Comparison of ENCODE assay signal across 21 mouse cellular contexts in the genomic region with DNA sequence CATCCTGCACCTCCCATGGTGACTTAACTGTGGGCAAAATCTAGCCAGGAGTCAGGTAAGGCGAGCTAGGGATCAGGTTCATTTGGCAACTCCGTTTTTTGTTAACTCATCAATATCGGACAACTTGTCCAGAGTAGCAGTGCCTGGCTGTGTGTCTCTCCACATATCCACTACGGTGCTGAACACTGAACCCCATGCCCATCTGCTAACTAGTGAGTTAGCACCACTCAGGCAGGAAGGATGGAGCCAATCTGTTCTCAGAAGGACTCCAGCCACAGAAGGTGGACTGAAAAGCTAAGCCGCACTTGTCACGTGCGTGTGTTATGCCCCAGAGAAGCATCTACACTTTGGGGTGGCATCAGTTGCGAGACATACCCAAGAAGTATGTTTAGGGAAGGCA.
DNase-seq lines count a peak whose midpoint lies in the region; ATAC-seq lines count a peak whose summit lies in the region.
"Had no signal": no experiment of that assay in that cellular context is flagged by ENCODE, and none has a peak within 500 bp of the region (broad histone marks: within the 10 kb centered on the region; RNA-seq: fewer than 3 reads in every experiment).

No protein-coding gene starts in this region.

- H3K9me3 ChIP-seq in forebrain, embryonic 11.5 days (ENCODE audit: control insufficient read depth, low read length) = no peaks in the 10 kb centered on the region
- no peaks in the 10 kb centered on the region for H3K9me3 ChIP-seq in forebrain, embryonic 14.5 days (replicated peaks; ENCODE audit: control insufficient read depth, low read length)
- H3K9me3 ChIP-seq in kidney, embryonic 16.5 days (ENCODE audit: low read length) = no peaks in the 10 kb centered on the region
- no peaks in the 10 kb centered on the region for H3K9me3 ChIP-seq in embryonic facial prominence, embryonic 10.5 days
- no peaks in the 10 kb centered on the region for H3K9me3 ChIP-seq in embryonic facial prominence, embryonic 15.5 days (replicated peaks)

- H3K4me3 ChIP-seq in forebrain, embryonic 11.5 days (ENCODE audit: low read depth, low read length) = no peak overlapping the region
- H3K4me3 ChIP-seq in forebrain, embryonic 14.5 days (ENCODE audit: low read depth, low read length) = no peak overlapping the region
- no peak overlapping the region for H3K4me3 ChIP-seq in kidney, embryonic 16.5 days (ENCODE audit: low read length)
- H3K4me3 ChIP-seq in embryonic facial prominence, embryonic 10.5 days = no peak overlapping the region
- no peak overlapping the region for H3K4me3 ChIP-seq in embryonic facial prominence, embryonic 15.5 days (replicated peaks)

- no peaks in the 10 kb centered on the region for H3K4me1 ChIP-seq in forebrain, embryonic 11.5 days (replicated peaks; ENCODE audit: control insufficient read depth, insufficient read depth, low read length)
- peaks cover 5% of the 10 kb centered on the region; the same call in 1 of the 2 replicates for H3K4me1 ChIP-seq in forebrain, embryonic 14.5 days (ENCODE audit: control insufficient read depth, insufficient read depth, low read length)
- H3K4me1 ChIP-seq in kidney, embryonic 16.5 days (ENCODE audit: insufficient read depth, low read length) = 0 out of 2 replicates have a peak, but pooled peaks cover 5% of the 10 kb centered on the region
- H3K4me1 ChIP-seq in embryonic facial prominence, embryonic 10.5 days = peaks cover 19% of the 10 kb centered on the region
- H3K4me1 ChIP-seq in embryonic facial prominence, embryonic 15.5 days = peaks cover 10% of the 10 kb centered on the region

- no peak overlapping the region for H3K4me2 ChIP-seq in forebrain, embryonic 11.5 days (ENCODE audit: low read depth, low read length, severe bottlenecking)
- H3K4me2 ChIP-seq in forebrain, embryonic 14.5 days (ENCODE audit: low read length) = no peak overlapping the region
- no peak overlapping the region for H3K4me2 ChIP-seq in kidney, embryonic 16.5 days (replicated peaks; ENCODE audit: low read depth, low read length)
- H3K4me2 ChIP-seq in embryonic facial prominence, embryonic 15.5 days (replicated peaks) = no peak overlapping the region
- H3K4me2 ChIP-seq: liver, embryonic 11.5 days had no signal

- ATAC-seq in forebrain, embryonic 11.5 days (replicated peaks; ENCODE audit: low FRiP score) = no peak
- ATAC-seq in forebrain, embryonic 14.5 days = no peak
- no peak for ATAC-seq in kidney, embryonic 16.5 days (ENCODE audit: low FRiP score, low TSS enrichment)
- ATAC-seq in embryonic facial prominence, embryonic 15.5 days (ENCODE audit: insufficient number of reproducible peaks, low FRiP score, low TSS enrichment, low read depth) = no peak
- ATAC-seq: forebrain, embryonic 16.5 days; hindbrain, postnatal 0 days; intestine, postnatal 0 days; liver, postnatal 0 days; lung, postnatal 0 days had no signal

- peak; percentile 41 for DNase-seq in forebrain, embryonic 11.5 days (ENCODE audit: low spot score)
- no peak for DNase-seq in forebrain, embryonic 14.5 days (ENCODE audit: low spot score)
- no peak for DNase-seq in kidney, adult 18-20 months
- DNase-seq in embryonic facial prominence, embryonic 10.5 days (ENCODE audit: low spot score) = no peak
- DNase-seq in right cerebral cortex, postnatal 4 days = no peak
- DNase-seq: adrenal gland, postnatal 14 days; cerebellum, adult 8-10 months; gastrocnemius, postnatal 14 days; heart, postnatal 36 days; kidney, postnatal 36 days; liver, postnatal 0 days; thymus, adult 18-20 months; thymus, postnatal 36 days had no signal

- no peaks in the 10 kb centered on the region for H3K27me3 ChIP-seq in forebrain, embryonic 11.5 days (ENCODE audit: control insufficient read depth, insufficient read depth, low read length)
- H3K27me3 ChIP-seq in forebrain, embryonic 14.5 days (replicated peaks; ENCODE audit: control insufficient read depth, insufficient read depth, low read length) = no peaks in the 10 kb centered on the region
- H3K27me3 ChIP-seq in kidney, embryonic 16.5 days (ENCODE audit: insufficient read depth, low read length) = no peaks in the 10 kb centered on the region; the same call in 1 of the 2 replicates
- no peaks in the 10 kb centered on the region for H3K27me3 ChIP-seq in embryonic facial prominence, embryonic 10.5 days (replicated peaks; ENCODE audit: low read depth, poor library complexity, severe bottlenecking)
- H3K27me3 ChIP-seq in embryonic facial prominence, embryonic 15.5 days = no peaks in the 10 kb centered on the region

- H3K9ac ChIP-seq in forebrain, embryonic 11.5 days (ENCODE audit: low read length) = no peak overlapping the region
- no peak overlapping the region for H3K9ac ChIP-seq in forebrain, embryonic 14.5 days (ENCODE audit: low read length)
- no peak overlapping the region for H3K9ac ChIP-seq in kidney, embryonic 16.5 days (replicated peaks; ENCODE audit: low read length)
- H3K9ac ChIP-seq in embryonic facial prominence, embryonic 15.5 days = no peak overlapping the region
- H3K9ac ChIP-seq: liver, postnatal 0 days had no signal

- 87% methylated on average over 8 of the region's 8 CpGs for WGBS in forebrain, embryonic 11.5 days
- WGBS in forebrain, embryonic 14.5 days = 83% methylated on average over 8 of the region's 8 CpGs
- 85% methylated on average over 8 of the region's 8 CpGs for WGBS in kidney, embryonic 16.5 days
- WGBS in embryonic facial prominence, embryonic 10.5 days = 87% methylated on average over 8 of the region's 8 CpGs
- 87% methylated on average over 8 of the region's 8 CpGs for WGBS in embryonic facial prominence, embryonic 15.5 days

- no peak overlapping the region for H3K27ac ChIP-seq in forebrain, embryonic 11.5 days (ENCODE audit: low read depth, low read length)
- H3K27ac ChIP-seq in forebrain, embryonic 14.5 days (ENCODE audit: low read depth, low read length) = no peak overlapping the region
- peak overlapping the region; percentile 60; the same call in 1 of the 2 replicates for H3K27ac ChIP-seq in kidney, embryonic 16.5 days (ENCODE audit: low read length)
- H3K27ac ChIP-seq in embryonic facial prominence, embryonic 10.5 days (replicated peaks) = peak overlapping the region; percentile 78
- H3K27ac ChIP-seq in embryonic facial prominence, embryonic 15.5 days (replicated peaks) = peak overlapping the region; percentile 60; the same call in 1 of the 2 replicates
- H3K27ac ChIP-seq: hindbrain, postnatal 0 days; macrophage had no signal

- no peaks in the 10 kb centered on the region for H3K36me3 ChIP-seq in forebrain, embryonic 11.5 days (ENCODE audit: control insufficient read depth, insufficient read depth, low read length)
- H3K36me3 ChIP-seq in forebrain, embryonic 14.5 days (ENCODE audit: control insufficient read depth, insufficient read depth, low read length) = no peaks in the 10 kb centered on the region
- no peaks in the 10 kb centered on the region for H3K36me3 ChIP-seq in kidney, embryonic 16.5 days (ENCODE audit: insufficient read depth, low read length)
- no peaks in the 10 kb centered on the region for H3K36me3 ChIP-seq in embryonic facial prominence, embryonic 10.5 days (replicated peaks)
- no peaks in the 10 kb centered on the region for H3K36me3 ChIP-seq in embryonic facial prominence, embryonic 15.5 days

Comparison
In these comparisons a context has a peak if more than half of its experiments do, and no peak if none do; other contexts are left out.
1. H3K27ac ChIP-seq: peak in kidney, embryonic 16.5 days (single experiment), embryonic facial prominence, embryonic 10.5 days (single experiment) and embryonic facial prominence, embryonic 15.5 days (single experiment); none in forebrain, embryonic 11.5 days (single experiment) and forebrain, embryonic 14.5 days (single experiment).